Mouse (Mus musculus) testis, adult 2 months (tissue): ENCODE results near the gene Ahdc1.

Experiments used
- CTCF ChIP-seq: fragments of 200-500 bp; IDR thresholded peaks from 2 replicates; pipeline ENCODE4 v1.5.1; 2012; ENCODE audit warnings: low read depth, mild to moderate bottlenecking, inconsistent platforms, low read length, moderate library complexity; ENCODE audit not compliant: control insufficient read depth, insufficient read depth, insufficient replicate concordance
- POLR2A ChIP-seq: fragments of 200-500 bp; IDR thresholded peaks from 2 replicates; pipeline ENCODE4 v1.6.1; 2012; ENCODE audit warnings: low read depth, mild to moderate bottlenecking, inconsistent platforms, low read length, moderate library complexity; ENCODE audit not compliant: control insufficient read depth

DNA sequence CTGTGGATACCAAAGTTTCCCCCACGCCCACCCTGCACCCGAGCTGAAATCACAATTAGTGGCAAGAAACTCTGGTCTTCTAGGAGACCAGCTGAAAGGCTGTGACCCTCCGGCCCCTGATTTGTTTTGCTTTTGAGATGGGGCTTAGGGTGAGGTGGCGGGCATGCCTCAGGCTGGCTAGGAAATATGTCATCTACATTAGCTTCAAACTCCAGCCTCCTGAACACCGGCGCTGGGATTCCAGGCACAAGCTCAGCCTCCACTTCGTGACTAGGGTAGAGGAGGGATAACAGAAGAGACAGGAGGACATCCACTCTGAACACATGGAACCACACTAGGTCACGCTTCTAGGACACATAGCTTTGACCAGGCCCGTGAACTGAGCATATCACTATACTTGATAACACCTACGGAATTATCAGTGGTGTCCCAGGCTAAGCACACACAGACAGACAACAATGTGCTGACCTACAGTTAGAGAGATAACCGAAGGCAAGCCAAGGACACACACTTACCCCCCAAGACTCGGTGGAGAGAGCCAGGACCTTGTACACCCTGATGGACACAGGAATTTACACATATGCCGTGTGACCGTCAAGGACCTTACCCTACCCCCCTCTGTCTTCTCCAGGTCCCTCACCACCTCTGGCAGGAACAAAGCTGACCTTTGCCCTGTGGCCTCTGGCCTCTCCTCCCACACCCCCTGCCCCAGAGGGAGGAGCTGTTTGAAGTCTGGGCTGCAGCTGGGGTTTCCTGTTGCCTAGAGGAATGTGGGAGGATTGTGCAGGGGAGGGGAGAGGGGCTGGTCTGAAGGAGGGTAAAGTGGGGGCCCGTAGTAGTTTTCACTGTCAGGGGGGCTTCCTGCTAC, 3.3 kb upstream of the Ahdc1 start:
- TF ChIP-seq CTCF (no peak), POLR2A (no peak)
